Mouse (Mus musculus): ENCODE measurements at regions not wholly inside any gene's neighbourhood (a gene's known extent, or its start where the extent isn't known, plus 50 kb on each side); places are given as distances from the start of the nearest gene placed in this dataset.
A peak's percentile ranks its signal among the peaks of the same experiment; 100 is the strongest.

GRCm38 (mm10) chr12:29243087-29243486 lies 285.1 kb upstream of the Myt1l start:
- H3K4me1 ChIP-seq (ENCODE audit: insufficient read depth, low read length): peaks cover 23% of the 10 kb centered on the region
- WGBS: 68% methylated on average over 5 of the region's 5 CpGs
- no peaks in the 10 kb centered on the region for H3K9me3 ChIP-seq (ENCODE audit: low read length)
- no peak overlapping the region for H3K9ac ChIP-seq (replicated peaks; ENCODE audit: low read length)
- no peaks in the 10 kb centered on the region for H3K36me3 ChIP-seq (ENCODE audit: insufficient read depth, low read length)
- H3K27me3 ChIP-seq (ENCODE audit: insufficient read depth, low read length): no peaks in the 10 kb centered on the region
- H3K27ac ChIP-seq: no peak overlapping the region
- no peak for TF ChIP-seq CTCF (IDR thresholded peaks at IDR 0.05; ENCODE audit: low read depth)
- H3K4me2 ChIP-seq (ENCODE audit: low read depth, low read length): no peak overlapping the region
- no peak for DNase-seq (ENCODE audit: low spot score)
- ATAC-seq: no peak
- no peak overlapping the region for H3K4me3 ChIP-seq (ENCODE audit: low read length)

- no peaks in the 10 kb centered on the region for H3K27me3 ChIP-seq (ENCODE audit: insufficient read depth, low read length)
- H3K4me2 ChIP-seq (ENCODE audit: low read depth, low read length): no peak overlapping the region
- ATAC-seq: no peak
- 32% methylated on average over 3 of the region's 3 CpGs for WGBS
- H3K9ac ChIP-seq (replicated peaks; ENCODE audit: low read length): no peak overlapping the region
- H3K27ac ChIP-seq: no peak overlapping the region
- no peak overlapping the region for H3K4me3 ChIP-seq (ENCODE audit: low read length)
- no peak for DNase-seq (ENCODE audit: low spot score)
- no peaks in the 10 kb centered on the region for H3K9me3 ChIP-seq (ENCODE audit: low read length)
- no peaks in the 10 kb centered on the region for H3K36me3 ChIP-seq (ENCODE audit: insufficient read depth, low read length)
- no peak for TF ChIP-seq CTCF (IDR thresholded peaks at IDR 0.05; ENCODE audit: low read depth)
- peaks cover 11% of the 10 kb centered on the region for H3K4me1 ChIP-seq (ENCODE audit: insufficient read depth, low read length)
Observed at GRCm38 (mm10) chr12:29246041-29246440, 282.1 kb upstream of the Myt1l start.

GRCm38 (mm10) chr12:29247356-29247755 lies 280.8 kb upstream of the Myt1l start:
- Histone ChIP-seq H3K9me3 (ENCODE audit: low read length) (no peaks in the 10 kb centered on the region), H3K9ac (replicated peaks; ENCODE audit: low read length) (no peak overlapping the region), H3K27ac (0 out of 2 replicates have a peak overlapping the region, but pooled peaks have one; percentile 29), H3K36me3 (ENCODE audit: insufficient read depth, low read length) (no peaks in the 10 kb centered on the region), H3K27me3 (ENCODE audit: insufficient read depth, low read length) (no peaks in the 10 kb centered on the region), H3K4me1 (ENCODE audit: insufficient read depth, low read length) (peaks cover 11% of the 10 kb centered on the region), H3K4me3 (ENCODE audit: low read length) (no peak overlapping the region), H3K4me2 (ENCODE audit: low read depth, low read length) (no peak overlapping the region)
- DNase-seq (ENCODE audit: low spot score) (peak; percentile 67), ATAC-seq (no peak)
- WGBS: 42% methylated on average over 5 of the region's 5 CpGs
- TF ChIP-seq CTCF (IDR thresholded peaks at IDR 0.05; ENCODE audit: low read depth): no peak

- Histone ChIP-seq H3K4me3 (ENCODE audit: low read length) (no peak overlapping the region), H3K27ac (no peak overlapping the region), H3K9me3 (ENCODE audit: low read length) (no peaks in the 10 kb centered on the region), H3K4me1 (ENCODE audit: insufficient read depth, low read length) (peaks cover 11% of the 10 kb centered on the region), H3K9ac (replicated peaks; ENCODE audit: low read length) (no peak overlapping the region), H3K27me3 (ENCODE audit: insufficient read depth, low read length) (no peaks in the 10 kb centered on the region), H3K4me2 (ENCODE audit: low read depth, low read length) (no peak overlapping the region), H3K36me3 (ENCODE audit: insufficient read depth, low read length) (no peaks in the 10 kb centered on the region)
- ATAC-seq: no peak
- 91% methylated on average over 10 of the region's 10 CpGs for WGBS
- peak; percentile 32; the same call in 1 of the 2 replicates for TF ChIP-seq CTCF (IDR thresholded peaks at IDR 0.05; ENCODE audit: low read depth)
- no peak for DNase-seq (ENCODE audit: low spot score)
Observed at GRCm38 (mm10) chr12:29248459-29248858, 279.7 kb upstream of the Myt1l start.

- 93% methylated on average over 4 of the region's 4 CpGs for WGBS
- Histone ChIP-seq H3K4me3 (ENCODE audit: low read length) (no peak overlapping the region), H3K9me3 (ENCODE audit: low read length) (no peaks in the 10 kb centered on the region), H3K9ac (replicated peaks; ENCODE audit: low read length) (no peak overlapping the region), H3K27ac (no peak overlapping the region), H3K27me3 (ENCODE audit: insufficient read depth, low read length) (no peaks in the 10 kb centered on the region), H3K4me2 (ENCODE audit: low read depth, low read length) (no peak overlapping the region), H3K4me1 (ENCODE audit: insufficient read depth, low read length) (peaks cover 25% of the 10 kb centered on the region), H3K36me3 (ENCODE audit: insufficient read depth, low read length) (no peaks in the 10 kb centered on the region)
- no peak for ATAC-seq
- TF ChIP-seq CTCF (IDR thresholded peaks at IDR 0.05; ENCODE audit: low read depth): no peak
- DNase-seq (ENCODE audit: low spot score): no peak
Observed at GRCm38 (mm10) chr12:29256103-29256502, 272.1 kb upstream of the Myt1l start.

- Histone ChIP-seq H3K9ac (replicated peaks; ENCODE audit: low read length) (0 out of 2 replicates have a peak overlapping the region, but pooled peaks have one; percentile 30), H3K4me1 (ENCODE audit: insufficient read depth, low read length) (peaks cover 25% of the 10 kb centered on the region), H3K27ac (no peak overlapping the region), H3K36me3 (ENCODE audit: insufficient read depth, low read length) (no peaks in the 10 kb centered on the region), H3K4me2 (ENCODE audit: low read depth, low read length) (no peak overlapping the region), H3K27me3 (ENCODE audit: insufficient read depth, low read length) (no peaks in the 10 kb centered on the region), H3K9me3 (ENCODE audit: low read length) (no peaks in the 10 kb centered on the region), H3K4me3 (ENCODE audit: low read length) (no peak overlapping the region)
- no peak for DNase-seq (ENCODE audit: low spot score)
- no peak for TF ChIP-seq CTCF (IDR thresholded peaks at IDR 0.05; ENCODE audit: low read depth)
- ATAC-seq: 0 out of 2 replicates have a peak, but pooled peaks have one; percentile 15
- 13% methylated on average over 7 of the region's 7 CpGs for WGBS
Observed at GRCm38 (mm10) chr12:29257011-29257734, 271.0 kb upstream of the Myt1l start.
